Mouse (Mus musculus) intestine, embryonic 14.5 days (tissue): Measurements from ENCODE around the gene Slc13a3. TPM values are rescaled to one million over a fixed set of nuclear protein-coding genes. Genes with fewer than 3 reads are reported as not detected.

Source experiments
- ATAC-seq: fragments of 200-750 bp; cut with Nextera tagmentation; replicated peaks from 2 replicates; pipeline ENCODE4 v1.8.0; 2017; ENCODE audit warnings: low read depth, moderate number of reproducible peaks, moderate TSS enrichment, moderate library complexity; ENCODE audit not compliant: low FRiP score, low TSS enrichment
- DNase-seq: peaks from one replicate; pipeline ENCODE4 v3.0.0-alpha.2; 2018; ENCODE audit warnings: low spot score
- H3K27ac ChIP-seq: fragments of 300-500 bp; sonication (generic); 2 replicates; pipeline ENCODE4 v1.5.1; 2014; ENCODE audit warnings: low read depth, mild to moderate bottlenecking, control low read depth
- H3K27me3 ChIP-seq: fragments of 300-500 bp; sonication (generic); replicated peaks from 2 replicates; pipeline ENCODE4 v1.6.1; 2014; ENCODE audit warnings: low read length, control low read depth; ENCODE audit not compliant: control insufficient read depth, insufficient read depth
- H3K36me3 ChIP-seq: fragments of 300-500 bp; sonication (generic); 2 replicates; pipeline ENCODE4 v1.6.1; 2014; ENCODE audit warnings: low read length, control low read depth; ENCODE audit not compliant: control insufficient read depth, insufficient read depth
- H3K4me1 ChIP-seq: fragments of 300-500 bp; sonication (generic); replicated peaks from 2 replicates; pipeline ENCODE4 v1.6.1; 2014; ENCODE audit warnings: low read length, control low read depth, mixed read lengths; ENCODE audit not compliant: control insufficient read depth, insufficient read depth
- H3K4me2 ChIP-seq: fragments of 300-500 bp; sonication (generic); 2 replicates; pipeline ENCODE4 v1.6.1; 2014; ENCODE audit warnings: low read length
- H3K4me3 ChIP-seq: fragments of 300-500 bp; sonication (generic); 2 replicates; pipeline ENCODE4 v1.5.1; 2014; ENCODE audit warnings: low read depth, low read length, control low read depth, mixed read lengths
- H3K9ac ChIP-seq: fragments of 300-500 bp; sonication (generic); 2 replicates; pipeline ENCODE4 v1.6.1; 2014; ENCODE audit warnings: mild to moderate bottlenecking, low read length
- H3K9me3 ChIP-seq: fragments of 300-500 bp; sonication (generic); 2 replicates; pipeline ENCODE4 v1.6.1; 2016; ENCODE audit warnings: low read length, control low read depth; ENCODE audit not compliant: control insufficient read depth
- WGBS: fragments of 180-500 bp; shearing (Covaris S2); extraction: QIAGEN DNeasy Blood & Tissue Kit; methylation state at CpG from one replicate; pipeline ENCODE4 v1.1.7; 2014; 5-methylcytosine and 5-hydroxymethylcytosine counted together
- polyA plus RNA-seq: library from polyadenylated mRNA; unstranded; fragments of >200 nt; fragmentation: Nextera tagmentation; extraction: Ambion mirVana; gene quantifications from 2 replicates; pipeline ENCODE4 v1.2.1, GENCODE M21; 2014

The Slc13a3 gene
- polyA plus RNA-seq, 1 experiment from 2014 or later = 0.09 TPM

DNA sequence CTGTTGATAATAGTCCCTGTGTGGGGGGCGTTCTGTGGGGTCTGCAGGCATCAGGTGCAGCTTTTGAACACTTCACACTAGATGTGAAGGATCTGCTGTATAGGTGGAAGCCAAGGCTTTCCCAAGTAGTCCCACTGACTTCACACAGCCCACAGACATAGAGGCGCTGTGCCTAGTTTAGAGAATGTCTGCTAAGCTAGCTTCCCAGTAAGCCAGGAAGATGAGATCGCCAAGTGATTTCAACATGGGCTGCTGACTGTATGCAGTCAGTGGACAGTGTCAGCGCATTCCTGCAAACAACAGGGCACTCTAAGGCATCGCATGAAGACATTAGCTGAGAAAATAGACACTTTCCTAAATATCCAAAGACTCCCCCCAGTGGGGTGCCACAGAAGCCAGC lies 97.6 kb downstream of the Slc13a3 start:
- Histone ChIP-seq H3K4me3 (no peak overlapping the region), H3K4me1 (no peaks in the 10 kb centered on the region), H3K9me3 (peaks cover 1% of the 10 kb centered on the region; the same call in 1 of the 2 replicates), H3K27ac (no peak overlapping the region), H3K4me2 (no peak overlapping the region), H3K36me3 (peaks cover 50% of the 10 kb centered on the region), H3K27me3 (no peaks in the 10 kb centered on the region), H3K9ac (no peak overlapping the region)
- WGBS = 87% methylated on average over 5 of the region's 5 CpGs
- DNase-seq (no peak), ATAC-seq (no peak)

DNA sequence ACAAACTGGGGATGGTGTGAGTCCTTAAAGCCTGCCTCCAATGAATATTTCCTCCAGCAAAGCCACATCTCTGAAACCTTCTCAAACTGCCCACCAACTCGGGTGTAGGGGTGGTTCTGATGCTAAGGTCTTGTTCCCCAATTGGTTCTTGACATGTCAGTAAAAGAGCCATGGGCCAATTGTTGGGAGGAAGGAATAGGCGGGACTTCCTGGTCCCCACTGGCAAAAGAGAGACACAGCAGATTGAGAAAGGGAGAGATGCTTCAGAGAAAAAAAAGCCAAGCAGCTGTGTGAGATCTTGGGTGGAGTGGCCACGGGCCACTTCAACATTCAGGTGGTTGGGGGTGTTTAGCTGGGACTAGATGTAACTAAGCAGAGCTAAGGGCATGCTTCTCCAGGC lies 102.0 kb downstream of the Slc13a3 start:
- H3K27me3 ChIP-seq = peaks cover 13% of the 10 kb centered on the region
- 20% methylated on average over 3 of the region's 3 CpGs for WGBS
- no peak overlapping the region for H3K4me3 ChIP-seq
- peaks cover 21% of the 10 kb centered on the region for H3K4me1 ChIP-seq
- H3K27ac ChIP-seq = no peak overlapping the region
- H3K9ac ChIP-seq = no peak overlapping the region
- no peak overlapping the region for H3K4me2 ChIP-seq
- DNase-seq (no peak), ATAC-seq (no peak)
- no peaks in the 10 kb centered on the region for H3K9me3 ChIP-seq
- peaks cover 9% of the 10 kb centered on the region; the same call in 1 of the 2 replicates for H3K36me3 ChIP-seq

DNA sequence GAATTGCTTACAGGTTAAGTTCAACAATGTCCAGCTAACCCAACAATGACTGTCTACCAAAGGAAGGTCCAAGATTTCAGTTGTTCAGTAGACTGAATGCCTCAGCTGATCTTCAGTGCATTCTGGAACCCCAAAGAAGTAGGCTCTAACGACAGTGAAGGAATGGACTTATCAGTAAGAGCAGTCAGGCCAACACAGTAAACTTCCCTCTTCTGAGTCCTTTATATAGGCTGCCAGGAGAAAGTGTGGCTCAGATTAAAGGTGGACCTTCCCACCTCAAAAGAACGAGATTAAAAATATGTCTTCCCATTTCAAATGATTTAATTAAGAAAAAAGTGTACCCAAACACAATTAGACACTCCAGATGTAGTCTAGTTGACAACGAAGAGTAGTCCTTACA lies 102.7 kb downstream of the Slc13a3 start:
- no peak for DNase-seq
- H3K9ac ChIP-seq = no peak overlapping the region
- no peak overlapping the region for H3K4me2 ChIP-seq
- no peaks in the 10 kb centered on the region for H3K9me3 ChIP-seq
- H3K36me3 ChIP-seq = peaks cover 6% of the 10 kb centered on the region; the same call in 1 of the 2 replicates
- H3K4me1 ChIP-seq = peaks cover 21% of the 10 kb centered on the region
- no peak for ATAC-seq
- no peak overlapping the region for H3K4me3 ChIP-seq
- 77% methylated on average over 3 of the region's 3 CpGs for WGBS
- peaks cover 13% of the 10 kb centered on the region for H3K27me3 ChIP-seq
- no peak overlapping the region for H3K27ac ChIP-seq

DNA sequence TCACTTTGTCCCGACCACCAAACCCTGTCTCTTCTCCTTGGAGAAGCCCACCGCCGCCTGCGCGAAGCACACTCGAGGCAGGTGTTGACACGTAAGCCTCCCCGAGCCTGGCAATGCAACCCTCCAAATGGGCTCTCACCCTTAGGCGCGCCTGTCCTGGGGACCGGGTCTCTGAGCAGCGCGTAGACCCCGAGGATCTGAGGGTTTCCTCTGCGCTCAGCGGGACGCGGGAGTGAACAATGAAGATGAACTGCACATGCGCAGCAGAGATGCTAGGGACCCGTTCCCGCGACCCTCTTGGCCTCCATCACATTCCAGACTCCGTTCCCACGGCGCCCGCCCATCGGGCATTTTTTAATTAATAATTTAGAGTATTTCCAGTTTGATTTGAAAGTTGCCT lies 104.5 kb downstream of the Slc13a3 start, which contains the start of gene Zfp663:
Zfp663 (minus strand) TSS at position 234 of the 400 bp plus-strand sequence.
- H3K9me3 ChIP-seq = no peaks in the 10 kb centered on the region
- 0 out of 2 replicates have a peak within 1 kb of the TSS, but pooled peaks have one; percentile 14 for H3K9ac ChIP-seq
- no peak for ATAC-seq
- WGBS = 1% methylated on average over 27 of the region's 27 CpGs
- H3K4me3 ChIP-seq = peak within 1 kb of the TSS; percentile 20
- no peak within 1 kb of the TSS for H3K27ac ChIP-seq
- DNase-seq = no peak
- H3K4me2 ChIP-seq = peak within 1 kb of the TSS; percentile 51
- peaks cover 21% of the 10 kb centered on the region for H3K4me1 ChIP-seq
- H3K27me3 ChIP-seq = peaks cover 17% of the 10 kb centered on the region
- no peaks in the 10 kb centered on the region for H3K36me3 ChIP-seq

DNA sequence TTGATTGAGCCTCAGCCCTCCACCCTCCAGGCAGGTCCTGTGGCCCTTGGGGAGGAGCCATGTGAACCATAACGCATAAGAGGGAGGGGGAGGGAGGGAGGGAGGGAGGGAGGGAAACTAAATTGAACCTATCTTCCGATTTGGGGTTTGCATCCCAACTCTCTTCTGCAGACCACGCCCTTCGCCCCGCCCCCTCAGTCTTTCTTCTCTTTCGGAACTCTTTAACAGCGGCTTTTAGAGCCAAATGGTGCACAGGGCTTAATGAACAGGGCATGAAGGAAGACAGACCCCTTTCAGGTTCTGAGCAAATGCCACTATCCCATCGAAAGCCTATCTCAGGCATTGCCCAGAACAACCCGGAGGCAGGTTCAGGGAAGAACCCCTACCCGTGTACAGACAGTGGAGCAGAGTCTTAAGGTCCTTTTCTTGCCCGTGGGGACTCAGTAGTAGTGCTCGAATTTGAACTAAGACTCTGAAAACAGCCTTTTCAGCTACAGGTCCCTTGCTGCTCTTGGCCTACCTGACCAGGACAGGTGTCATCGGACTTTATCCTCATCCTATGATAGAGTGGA lies 105.1 kb downstream of the Slc13a3 start:
- Histone ChIP-seq H3K4me3 (peak overlapping the region; percentile 20), H3K27me3 (peaks cover 17% of the 10 kb centered on the region), H3K4me1 (peaks cover 21% of the 10 kb centered on the region), H3K27ac (no peak overlapping the region), H3K36me3 (no peaks in the 10 kb centered on the region), H3K4me2 (peak overlapping the region; percentile 51), H3K9ac (no peak overlapping the region), H3K9me3 (no peaks in the 10 kb centered on the region)
- DNase-seq (no peak), ATAC-seq (no peak)
- 3% methylated on average over 13 of the region's 13 CpGs for WGBS

DNA sequence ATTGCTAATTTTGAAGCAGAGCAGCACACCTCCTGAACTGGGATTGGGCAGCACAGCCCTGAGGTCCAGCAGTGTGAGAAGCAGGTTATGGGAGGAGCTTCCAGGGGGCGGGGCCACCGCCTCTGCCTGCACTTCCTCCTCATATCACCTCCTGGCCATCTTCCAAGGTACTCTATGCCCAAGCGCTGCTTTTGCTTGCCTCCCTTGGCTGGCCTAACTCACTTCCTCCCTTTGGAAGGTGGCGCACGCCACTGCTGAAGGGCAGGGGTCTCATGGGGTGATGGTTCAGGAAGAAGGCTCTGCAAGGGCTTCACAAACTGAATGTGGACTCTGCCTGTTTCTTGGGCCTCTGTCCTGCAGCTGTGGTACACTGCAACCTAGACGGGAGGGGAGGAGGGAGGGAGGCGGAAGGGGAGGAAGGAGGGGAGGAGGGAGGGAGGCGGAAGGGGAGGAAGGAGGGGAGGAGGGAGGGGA lies 105.9 kb downstream of the Slc13a3 start:
- H3K27ac ChIP-seq = no peak overlapping the region
- no peaks in the 10 kb centered on the region for H3K9me3 ChIP-seq
- ATAC-seq = peak; percentile 45
- WGBS = 4% methylated on average over 6 of the region's 8 CpGs
- H3K27me3 ChIP-seq = peaks cover 17% of the 10 kb centered on the region
- peak; percentile 67 for DNase-seq
- peaks cover 21% of the 10 kb centered on the region for H3K4me1 ChIP-seq
- H3K4me2 ChIP-seq = peak overlapping the region; percentile 25; the same call in 1 of the 2 replicates
- 0 out of 2 replicates have a peak overlapping the region, but pooled peaks have one; percentile 13 for H3K9ac ChIP-seq
- no peaks in the 10 kb centered on the region for H3K36me3 ChIP-seq
- no peak overlapping the region for H3K4me3 ChIP-seq

DNA sequence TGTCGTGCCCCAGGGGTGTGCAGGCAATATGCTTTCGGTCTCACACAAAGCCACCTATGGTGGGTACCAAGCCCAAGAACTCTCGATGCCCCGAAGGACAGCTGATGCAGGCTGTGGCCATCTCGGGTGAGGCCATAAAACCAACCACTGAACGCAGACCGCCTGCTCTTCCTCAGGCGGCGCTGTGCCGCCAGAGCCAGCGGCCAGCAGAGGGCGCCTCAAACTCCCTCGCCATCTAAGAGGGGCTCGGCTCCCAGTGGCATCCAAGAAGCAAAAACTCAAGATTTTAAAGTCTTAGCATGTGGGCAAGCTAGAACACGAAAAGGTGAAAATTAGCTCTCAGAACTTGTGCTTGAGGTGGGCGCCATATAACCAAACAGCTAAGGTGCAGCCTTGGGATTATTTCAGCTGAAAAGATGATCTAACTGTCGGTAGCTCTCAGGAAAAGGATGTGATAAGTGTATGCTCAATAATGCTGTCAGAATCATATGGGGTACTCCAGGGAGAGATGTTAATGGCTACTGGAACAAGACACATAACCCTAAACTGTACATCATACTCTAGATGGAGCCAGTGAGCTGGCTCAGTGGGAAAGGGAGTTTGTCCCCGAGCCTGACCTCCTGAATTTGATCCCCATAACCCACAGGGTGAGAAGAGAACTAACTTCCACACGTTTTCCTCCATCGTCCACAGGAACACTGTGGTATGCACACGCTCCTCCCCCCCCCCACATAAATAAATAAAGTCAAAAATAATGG lies 108.5 kb downstream of the Slc13a3 start:
- 0 out of 2 replicates have a peak, but pooled peaks have one; percentile 38 for ATAC-seq
- Histone ChIP-seq H3K4me2 (0 out of 2 replicates have a peak overlapping the region, but pooled peaks have one; percentile 20), H3K27me3 (peaks cover 17% of the 10 kb centered on the region), H3K9me3 (no peaks in the 10 kb centered on the region), H3K27ac (no peak overlapping the region), H3K36me3 (no peaks in the 10 kb centered on the region), H3K4me3 (no peak overlapping the region), H3K9ac (no peak overlapping the region), H3K4me1 (peaks cover 21% of the 10 kb centered on the region)
- 14% methylated on average over 21 of the region's 21 CpGs for WGBS
- DNase-seq = peak; percentile 84

DNA sequence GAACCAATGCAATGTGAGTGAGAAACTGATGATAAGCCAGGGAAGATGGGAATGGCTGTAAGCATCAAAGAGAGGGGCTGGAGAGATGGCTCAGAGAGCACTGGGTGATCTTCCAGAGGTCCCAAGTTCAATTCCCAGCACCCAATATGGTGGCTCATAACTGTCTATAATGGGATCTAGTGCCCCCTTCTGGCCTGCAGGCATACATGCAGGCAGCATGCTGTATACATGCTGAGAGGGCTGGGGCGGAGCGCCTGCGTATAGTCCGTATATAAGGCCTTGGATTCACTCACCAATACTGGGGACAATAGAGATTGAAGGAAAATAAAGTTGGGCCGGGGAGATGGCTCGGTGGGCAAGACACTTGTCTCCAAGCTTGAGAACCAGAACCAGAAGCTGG lies 109.7 kb downstream of the Slc13a3 start:
- DNase-seq = no peak
- H3K27ac ChIP-seq = no peak overlapping the region
- ATAC-seq = no peak
- WGBS = 89% methylated on average over 6 of the region's 6 CpGs
- no peak overlapping the region for H3K4me3 ChIP-seq
- H3K9me3 ChIP-seq = no peaks in the 10 kb centered on the region
- no peak overlapping the region for H3K4me2 ChIP-seq
- H3K9ac ChIP-seq = no peak overlapping the region
- H3K4me1 ChIP-seq = peaks cover 15% of the 10 kb centered on the region
- no peaks in the 10 kb centered on the region for H3K36me3 ChIP-seq
- peaks cover 8% of the 10 kb centered on the region; the same call in 1 of the 2 replicates for H3K27me3 ChIP-seq
